In the genomic region with DNA sequence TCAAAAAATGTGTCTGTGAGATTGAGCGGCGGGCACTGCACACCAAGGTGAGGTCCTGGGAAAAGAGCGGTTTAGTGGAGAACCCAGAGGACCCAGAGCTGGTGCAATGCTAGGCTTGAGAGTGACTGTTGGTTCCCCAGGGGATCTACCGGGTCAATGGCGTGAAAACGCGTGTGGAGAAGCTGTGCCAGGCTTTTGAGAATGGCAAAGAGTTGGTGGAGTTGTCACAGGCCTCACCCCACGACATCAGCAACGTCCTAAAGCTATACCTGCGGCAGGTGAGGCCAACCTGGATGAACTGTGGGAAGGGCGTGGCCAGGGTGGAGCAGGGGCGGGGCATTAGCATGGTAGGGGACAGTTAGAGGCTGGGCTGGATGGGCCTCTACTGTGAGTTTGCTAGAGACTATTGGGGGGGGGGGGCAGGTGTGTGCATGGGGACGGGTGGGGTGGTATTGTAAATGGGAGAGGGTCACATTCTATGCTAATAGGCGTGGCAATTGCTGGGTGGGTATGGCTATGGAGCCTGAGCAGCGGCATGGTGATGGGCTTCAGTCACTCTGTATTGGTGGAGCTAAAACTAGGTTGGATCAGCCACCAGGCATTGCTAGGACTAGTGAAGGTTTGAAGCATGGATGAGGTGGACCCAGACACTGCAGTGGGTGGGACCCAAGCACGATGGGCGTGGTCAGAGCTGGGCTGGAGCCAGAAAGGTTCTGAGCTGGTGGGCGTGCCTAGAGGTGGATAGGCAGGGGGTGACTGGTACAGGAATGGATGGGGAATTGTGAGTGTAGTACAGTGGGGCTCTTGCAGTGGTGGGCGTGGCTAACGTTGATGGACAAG, we compare ENCODE assay signal across 15 mouse cellular contexts. TPM values are rescaled to one million over a fixed set of nuclear protein-coding genes. Genes with fewer than 3 reads are reported as not detected.
A peak's percentile ranks its signal among the peaks of the same experiment; 100 is the strongest.
DNase-seq lines count a peak whose midpoint lies in the region; ATAC-seq and TF ChIP-seq lines count a peak whose summit lies in the region.
"Had no signal": no experiment of that assay in that cellular context is flagged by ENCODE, and none has a peak within 500 bp of the region (broad histone marks: within the 10 kb centered on the region; RNA-seq: fewer than 3 reads in every experiment).

No protein-coding gene starts in this region.

- no peak overlapping the region for H3K4me2 ChIP-seq in hindbrain, embryonic 12.5 days (replicated peaks)
- H3K4me2 ChIP-seq in hindbrain, embryonic 11.5 days (replicated peaks; ENCODE audit: low read depth, low read length): no peak overlapping the region
- H3K4me2 ChIP-seq in liver, embryonic 14.5 days (ENCODE audit: low read depth): no peak overlapping the region
- H3K4me2 ChIP-seq in neural tube, embryonic 15.5 days: no peak overlapping the region
- no peak overlapping the region for H3K4me2 ChIP-seq in hindbrain, embryonic 14.5 days (replicated peaks)
- H3K4me2 ChIP-seq: limb, embryonic 13.5 days had no signal

- no peaks in the 10 kb centered on the region for H3K36me3 ChIP-seq in hindbrain, embryonic 12.5 days
- no peaks in the 10 kb centered on the region for H3K36me3 ChIP-seq in hindbrain, embryonic 11.5 days (ENCODE audit: control insufficient read depth, insufficient read depth, low read length)
- no peaks in the 10 kb centered on the region; the same call in none of the 2 replicates for H3K36me3 ChIP-seq in liver, embryonic 14.5 days (replicated peaks; ENCODE audit: control insufficient read depth, insufficient read depth, low read depth)
- H3K36me3 ChIP-seq in neural tube, embryonic 15.5 days: no peaks in the 10 kb centered on the region
- H3K36me3 ChIP-seq in hindbrain, embryonic 14.5 days (replicated peaks; ENCODE audit: control insufficient read depth, insufficient read depth): no peaks in the 10 kb centered on the region

- no peak for TF ChIP-seq EP300 in liver, embryonic 14.5 days (IDR thresholded peaks at IDR 0.05; ENCODE audit: low read depth)

- DNase-seq in hindbrain, embryonic 11.5 days (ENCODE audit: low spot score): no peak
- DNase-seq in 416B (ENCODE audit: low read depth): peak; percentile 37
- peak; percentile 94 for DNase-seq in R1 (ENCODE audit: low read depth, low spot score)
- no peak for DNase-seq in liver, embryonic 14.5 days (ENCODE audit: low read depth in 3 of 3, low spot score in 3 of 3)
- DNase-seq in left cerebral cortex, postnatal 25 days (ENCODE audit: low spot score in 2 of 2): no peak
- no peak for DNase-seq in hindbrain, embryonic 14.5 days (ENCODE audit: low spot score)
- DNase-seq: adrenal gland, postnatal 25 days; forebrain, postnatal 0 days; gastrocnemius, postnatal 14 days; kidney, postnatal 25 days had no signal

- no peak overlapping the region for H3K4me3 ChIP-seq in hindbrain, embryonic 12.5 days
- H3K4me3 ChIP-seq in hindbrain, embryonic 11.5 days (ENCODE audit: low read depth, low read length): no peak overlapping the region
- no peak overlapping the region for H3K4me3 ChIP-seq in liver, embryonic 14.5 days (ENCODE audit: insufficient read depth in 1 of 2, low read depth in 2 of 2, low read length in 2 of 2)
- no peak overlapping the region for H3K4me3 ChIP-seq in neural tube, embryonic 15.5 days (replicated peaks)
- no peak overlapping the region for H3K4me3 ChIP-seq in hindbrain, embryonic 14.5 days (replicated peaks; ENCODE audit: low read length)
- H3K4me3 ChIP-seq: limb, embryonic 13.5 days; myocyte had no signal

- 0 out of 2 replicates have a peak, but pooled peaks cover 3% of the 10 kb centered on the region for H3K4me1 ChIP-seq in hindbrain, embryonic 12.5 days
- H3K4me1 ChIP-seq in hindbrain, embryonic 11.5 days (replicated peaks; ENCODE audit: control insufficient read depth, insufficient read depth, low read length): no peaks in the 10 kb centered on the region
- H3K4me1 ChIP-seq in liver, embryonic 14.5 days (replicated peaks; ENCODE audit: control insufficient read depth in 2 of 2, insufficient read depth in 2 of 2, low read length in 1 of 2): peaks cover 7 to 12% of the 10 kb centered on the region in 2 experiments
- 0 out of 2 replicates have a peak, but pooled peaks cover 3% of the 10 kb centered on the region for H3K4me1 ChIP-seq in neural tube, embryonic 15.5 days
- no peaks in the 10 kb centered on the region for H3K4me1 ChIP-seq in hindbrain, embryonic 14.5 days (replicated peaks; ENCODE audit: control insufficient read depth, insufficient read depth, low read length)
- H3K4me1 ChIP-seq: limb, embryonic 13.5 days had no signal

- WGBS in hindbrain, embryonic 12.5 days: 72% methylated on average over 20 of the region's 20 CpGs
- WGBS in hindbrain, embryonic 11.5 days: 68% methylated on average over 20 of the region's 20 CpGs
- 59% methylated on average over 20 of the region's 20 CpGs for WGBS in liver, embryonic 14.5 days (ENCODE audit: insufficient replicate concordance)
- WGBS in neural tube, embryonic 15.5 days: 70% methylated on average over 20 of the region's 20 CpGs
- 71% methylated on average over 20 of the region's 20 CpGs for WGBS in hindbrain, embryonic 14.5 days

- H3K27ac ChIP-seq in hindbrain, embryonic 12.5 days: no peak overlapping the region
- H3K27ac ChIP-seq in hindbrain, embryonic 11.5 days (ENCODE audit: low read depth, low read length): no peak overlapping the region
- no peak overlapping the region for H3K27ac ChIP-seq in liver, embryonic 14.5 days
- no peak overlapping the region for H3K27ac ChIP-seq in neural tube, embryonic 15.5 days (replicated peaks)
- no peak overlapping the region for H3K27ac ChIP-seq in hindbrain, embryonic 14.5 days
- H3K27ac ChIP-seq: limb, embryonic 13.5 days had no signal

- no peak for TF ChIP-seq CTCF in liver, embryonic 14.5 days (IDR thresholded peaks at IDR 0.05; ENCODE audit: low read depth)

- H3K9ac ChIP-seq in hindbrain, embryonic 12.5 days: no peak overlapping the region
- H3K9ac ChIP-seq in hindbrain, embryonic 11.5 days (ENCODE audit: low read depth, low read length): no peak overlapping the region
- no peak overlapping the region for H3K9ac ChIP-seq in liver, embryonic 14.5 days (replicated peaks)
- no peak overlapping the region for H3K9ac ChIP-seq in neural tube, embryonic 15.5 days (replicated peaks)
- H3K9ac ChIP-seq in hindbrain, embryonic 14.5 days: no peak overlapping the region
- H3K9ac ChIP-seq: forebrain, postnatal 0 days; limb, embryonic 13.5 days had no signal

- 0 out of 2 replicates have a peak, but pooled peaks have one; percentile 21 for ATAC-seq in hindbrain, embryonic 12.5 days (ENCODE audit: low FRiP score)
- ATAC-seq in hindbrain, embryonic 11.5 days (ENCODE audit: low FRiP score): no peak
- ATAC-seq in liver, embryonic 14.5 days (ENCODE audit: insufficient read depth): peak; percentile 27; the same call in 1 of the 2 replicates
- ATAC-seq in neural tube, embryonic 15.5 days (ENCODE audit: low FRiP score): no peak
- ATAC-seq in hindbrain, embryonic 14.5 days (ENCODE audit: low FRiP score): no peak
- ATAC-seq: forebrain, postnatal 0 days; hindbrain, embryonic 16.5 days had no signal

- H3K9me3 ChIP-seq in hindbrain, embryonic 12.5 days (replicated peaks): 0 out of 2 replicates have a peak, but pooled peaks cover 2% of the 10 kb centered on the region
- no peaks in the 10 kb centered on the region for H3K9me3 ChIP-seq in hindbrain, embryonic 11.5 days (ENCODE audit: control insufficient read depth, low read length)
- no peaks in the 10 kb centered on the region for H3K9me3 ChIP-seq in liver, embryonic 14.5 days (ENCODE audit: control insufficient read depth, low read length)
- H3K9me3 ChIP-seq in neural tube, embryonic 15.5 days (replicated peaks): no peaks in the 10 kb centered on the region
- no peaks in the 10 kb centered on the region for H3K9me3 ChIP-seq in hindbrain, embryonic 14.5 days (ENCODE audit: control insufficient read depth, low read length)
- H3K9me3 ChIP-seq: limb, embryonic 13.5 days had no signal

- intact Hi-C loops in left cerebral cortex, postnatal 25 days (cut with DNase I): no loop called here

- no peaks in the 10 kb centered on the region for H3K27me3 ChIP-seq in hindbrain, embryonic 12.5 days
- no peaks in the 10 kb centered on the region for H3K27me3 ChIP-seq in hindbrain, embryonic 11.5 days (ENCODE audit: control insufficient read depth, insufficient read depth, low read length)
- H3K27me3 ChIP-seq in liver, embryonic 14.5 days (ENCODE audit: control insufficient read depth, insufficient read depth, low read length): no peaks in the 10 kb centered on the region
- H3K27me3 ChIP-seq in neural tube, embryonic 15.5 days (replicated peaks): no peaks in the 10 kb centered on the region
- H3K27me3 ChIP-seq in hindbrain, embryonic 14.5 days (ENCODE audit: control insufficient read depth, insufficient read depth, low read length): no peaks in the 10 kb centered on the region
- H3K27me3 ChIP-seq: limb, embryonic 13.5 days had no signal

RNA-seq across cellular contexts. Expression of gene Arhgap45, which starts 11.4 kb away (rescaled TPM):
- 8.7 and 8.9 TPM in 2 replicates for polyA plus RNA-seq in hindbrain, embryonic 12.5 days (2016; fragmentation: Nextera tagmentation; extraction: Ambion mirVana)
- polyA plus RNA-seq in hindbrain, embryonic 11.5 days (2014; fragmentation: Nextera tagmentation; extraction: Ambion mirVana): 4.1 and 4.3 TPM in 2 replicates
- 17.5 and 20.9 TPM in 2 replicates for polyA plus RNA-seq in liver, embryonic 14.5 days (2012; rRNA removed)
- polyA plus RNA-seq in liver, embryonic 14.5 days (2014; fragmentation: Nextera tagmentation; extraction: Ambion mirVana): 7.9 and 9.3 TPM in 2 replicates
- 1 to 10 TPM; 3.6 to 4.0 TPM for total RNA-seq in left cerebral cortex, postnatal 25 days (2021)
- polyA plus RNA-seq in neural tube, embryonic 15.5 days (2015; fragmentation: Nextera tagmentation; extraction: Ambion mirVana): 2.0 and 13.7 TPM in 2 replicates
- 1.1 and 1.7 TPM in 2 replicates for polyA plus RNA-seq in hindbrain, embryonic 14.5 days (2014; fragmentation: Nextera tagmentation; extraction: Ambion mirVana)

RNA-seq across cellular contexts. Expression of gene Polr2e, which starts 11.7 kb away (rescaled TPM):
- 163 and 171 TPM in 2 replicates for polyA plus RNA-seq in hindbrain, embryonic 12.5 days (2016; fragmentation: Nextera tagmentation; extraction: Ambion mirVana)
- 215 and 222 TPM in 2 replicates for polyA plus RNA-seq in hindbrain, embryonic 11.5 days (2014; fragmentation: Nextera tagmentation; extraction: Ambion mirVana)
- 77.0 and 121 TPM in 2 replicates for polyA plus RNA-seq in liver, embryonic 14.5 days (2012; rRNA removed)
- 88.0 and 90.2 TPM in 2 replicates for polyA plus RNA-seq in liver, embryonic 14.5 days (2014; fragmentation: Nextera tagmentation; extraction: Ambion mirVana)
- total RNA-seq in left cerebral cortex, postnatal 25 days (2021): 10 to 100 TPM; 71.3 to 74.8 TPM
- polyA plus RNA-seq in neural tube, embryonic 15.5 days (2015; fragmentation: Nextera tagmentation; extraction: Ambion mirVana): 134 and 148 TPM in 2 replicates
- 142 and 150 TPM in 2 replicates for polyA plus RNA-seq in hindbrain, embryonic 14.5 days (2014; fragmentation: Nextera tagmentation; extraction: Ambion mirVana)

RNA-seq across cellular contexts. Expression of gene Gpx4, which starts 19.1 kb away (rescaled TPM):
- 449 and 484 TPM in 2 replicates for polyA plus RNA-seq in hindbrain, embryonic 12.5 days (2016; fragmentation: Nextera tagmentation; extraction: Ambion mirVana)
- polyA plus RNA-seq in hindbrain, embryonic 11.5 days (2014; fragmentation: Nextera tagmentation; extraction: Ambion mirVana): 543 and 552 TPM in 2 replicates
- polyA plus RNA-seq in liver, embryonic 14.5 days (2012; rRNA removed): 274 and 388 TPM in 2 replicates
- polyA plus RNA-seq in liver, embryonic 14.5 days (2014; fragmentation: Nextera tagmentation; extraction: Ambion mirVana): 705 and 724 TPM in 2 replicates
- total RNA-seq in left cerebral cortex, postnatal 25 days (2021): 100 to 1,000 TPM; 504 to 528 TPM
- 559 and 600 TPM in 2 replicates for polyA plus RNA-seq in neural tube, embryonic 15.5 days (2015; fragmentation: Nextera tagmentation; extraction: Ambion mirVana)
- polyA plus RNA-seq in hindbrain, embryonic 14.5 days (2014; fragmentation: Nextera tagmentation; extraction: Ambion mirVana): 556 and 557 TPM in 2 replicates

RNA-seq across cellular contexts. Expression of gene Abca7, which starts 31.6 kb away (rescaled TPM):
- 6.9 and 7.7 TPM in 2 replicates for polyA plus RNA-seq in hindbrain, embryonic 12.5 days (2016; fragmentation: Nextera tagmentation; extraction: Ambion mirVana)
- polyA plus RNA-seq in hindbrain, embryonic 11.5 days (2014; fragmentation: Nextera tagmentation; extraction: Ambion mirVana): 2.6 TPM in 2 replicates
- polyA plus RNA-seq in liver, embryonic 14.5 days (2012; rRNA removed): 11.2 and 12.7 TPM in 2 replicates
- polyA plus RNA-seq in liver, embryonic 14.5 days (2014; fragmentation: Nextera tagmentation; extraction: Ambion mirVana): 4.9 and 6.0 TPM in 2 replicates
- total RNA-seq in left cerebral cortex, postnatal 25 days (2021): 10 to 100 TPM; 10.9 to 12.3 TPM
- 5.2 and 5.6 TPM in 2 replicates for polyA plus RNA-seq in neural tube, embryonic 15.5 days (2015; fragmentation: Nextera tagmentation; extraction: Ambion mirVana)
- polyA plus RNA-seq in hindbrain, embryonic 14.5 days (2014; fragmentation: Nextera tagmentation; extraction: Ambion mirVana): 4.1 and 4.5 TPM in 2 replicates

RNA-seq across cellular contexts. Expression of gene Cnn2, which starts 39.5 kb away (rescaled TPM):
- 178 and 204 TPM in 2 replicates for polyA plus RNA-seq in hindbrain, embryonic 12.5 days (2016; fragmentation: Nextera tagmentation; extraction: Ambion mirVana)
- 180 and 221 TPM in 2 replicates for polyA plus RNA-seq in hindbrain, embryonic 11.5 days (2014; fragmentation: Nextera tagmentation; extraction: Ambion mirVana)
- polyA plus RNA-seq in liver, embryonic 14.5 days (2012; rRNA removed): 14.3 and 15.8 TPM in 2 replicates
- polyA plus RNA-seq in liver, embryonic 14.5 days (2014; fragmentation: Nextera tagmentation; extraction: Ambion mirVana): 33.8 and 39.7 TPM in 2 replicates
- 1 to 10 TPM; 6.0 to 8.2 TPM for total RNA-seq in left cerebral cortex, postnatal 25 days (2021)
- 31.6 and 76.4 TPM in 2 replicates for polyA plus RNA-seq in neural tube, embryonic 15.5 days (2015; fragmentation: Nextera tagmentation; extraction: Ambion mirVana)
- 28.4 and 37.6 TPM in 2 replicates for polyA plus RNA-seq in hindbrain, embryonic 14.5 days (2014; fragmentation: Nextera tagmentation; extraction: Ambion mirVana)

Comparison
In these comparisons a context has a peak if more than half of its experiments do, and no peak if none do; other contexts are left out.
1. ATAC-seq: peak in hindbrain, embryonic 12.5 days (single experiment) and liver, embryonic 14.5 days (single experiment); none in hindbrain, embryonic 11.5 days (single experiment), neural tube, embryonic 15.5 days (single experiment) and hindbrain, embryonic 14.5 days (single experiment).
2. DNase-seq: peak in 416B (single experiment) and R1 (single experiment); none in hindbrain, embryonic 11.5 days (single experiment), liver, embryonic 14.5 days (0 of 3), left cerebral cortex, postnatal 25 days (0 of 2) and hindbrain, embryonic 14.5 days (single experiment).